Mouse (Mus musculus): ENCODE measurements around the gene Tmem135.

DNA sequence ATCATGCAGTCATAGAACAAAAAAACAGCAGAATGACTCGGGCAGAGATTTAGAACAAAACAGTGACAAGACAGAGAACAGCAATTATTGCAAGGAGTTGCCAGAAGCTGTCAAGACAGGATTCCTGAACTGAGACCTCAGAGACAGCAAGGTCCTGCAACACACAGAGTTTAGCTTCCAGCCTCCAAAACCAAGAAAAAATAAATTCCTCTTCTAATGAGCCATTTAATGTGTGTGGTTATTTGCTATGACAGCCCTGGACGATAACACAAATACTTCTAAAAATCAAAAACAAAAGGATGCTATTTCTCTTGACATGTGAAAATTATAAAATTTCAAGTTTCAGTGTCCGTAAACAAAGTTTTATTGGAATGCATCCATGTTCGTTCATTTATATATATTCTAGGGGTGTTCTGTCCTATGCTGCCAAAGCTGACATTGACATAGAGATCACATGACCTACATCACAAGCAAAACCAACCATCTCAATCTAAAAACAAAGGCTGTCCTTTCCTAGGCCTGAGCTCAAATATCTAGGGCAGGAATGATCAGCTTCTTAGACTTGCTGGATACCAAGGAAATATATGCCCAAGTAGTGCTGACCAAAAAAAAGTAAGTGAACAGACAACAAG lies 146.0 kb downstream of the Tmem135 start:
- TF ChIP-seq CTCF (IDR thresholded peaks at IDR 0.05; ENCODE audit: borderline replicate concordance, insufficient read depth, low read length) (no peak), POLR2A (IDR thresholded peaks at IDR 0.05; ENCODE audit: low read depth, low read length) (no peak)

Measured in embryonic fibroblast, embryonic 13.5 days (primary cell).